Mouse (Mus musculus): ENCODE measurements around the gene Gm47955. TPM values are rescaled to one million over a fixed set of nuclear protein-coding genes. Genes with fewer than 3 reads are reported as not detected.
"Not testable (repeated sequence)": the region's sequence is repeated elsewhere in the genome, so short reads cannot be mapped to it uniquely, and the experiment has no call there.

Gm47955 gene
- polyA plus RNA-seq, 1 experiment from 2014 or later: not detected

DNA sequence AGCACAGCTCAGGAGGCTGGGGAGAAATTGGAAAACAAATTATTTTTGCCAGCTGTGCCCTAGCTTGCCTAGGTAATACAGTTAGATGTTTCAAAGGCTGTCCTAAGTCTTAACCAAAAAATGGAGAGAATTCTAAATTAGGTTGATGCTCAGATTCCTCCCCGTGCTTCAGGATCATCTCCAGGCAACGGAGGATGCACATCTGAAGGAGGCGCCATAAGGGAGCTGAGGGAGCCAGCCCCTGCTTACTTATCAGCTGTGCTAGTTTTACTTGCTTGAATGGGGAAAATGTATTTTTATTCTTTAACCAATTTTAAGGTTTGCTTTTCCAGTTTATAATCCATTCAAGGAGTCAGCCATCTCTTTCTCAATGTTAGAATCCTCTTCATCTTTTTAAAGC lies 33.9 kb downstream of the Gm47955 start:
- Histone ChIP-seq H3K9ac (no peak overlapping the region), H3K27me3 (no peaks in the 10 kb centered on the region), H3K4me2 (no peak overlapping the region), H3K4me1 (replicated peaks) (no peaks in the 10 kb centered on the region), H3K27ac (replicated peaks) (no peak overlapping the region), H3K4me3 (replicated peaks) (no peak overlapping the region), H3K9me3 (replicated peaks) (no peaks in the 10 kb centered on the region), H3K36me3 (replicated peaks) (no peaks in the 10 kb centered on the region)
- WGBS (ENCODE audit: insufficient replicate concordance): 67% methylated on average over 3 of the region's 3 CpGs
- no peak for ATAC-seq (ENCODE audit: insufficient read depth)

DNA sequence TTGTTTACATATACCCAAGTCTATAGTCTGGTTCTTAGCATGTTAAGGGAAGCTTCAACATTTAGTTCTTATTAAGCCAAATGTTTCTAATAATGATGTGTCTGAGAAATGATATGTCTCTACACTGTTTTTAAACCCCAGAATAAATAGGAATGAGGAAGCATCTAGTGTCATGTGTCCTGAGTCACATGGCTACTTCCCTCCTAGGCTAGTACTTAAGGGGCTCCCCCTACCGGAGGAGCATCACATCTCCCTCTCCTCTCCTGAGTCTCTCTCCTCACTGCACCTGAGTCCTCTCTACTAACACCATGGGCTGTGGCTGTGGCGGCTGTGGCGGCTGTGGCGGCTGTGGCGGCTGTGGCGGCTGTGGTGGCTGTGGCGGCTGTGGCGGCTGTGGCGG lies 40.2 kb downstream of the Gm47955 start, which contains the start of gene Gm47959:
TSS of gene Gm47959 (plus strand) at position 243 of the 400 bp plus-strand sequence.
- not testable (repeated sequence) for H3K27ac ChIP-seq (replicated peaks); H3K4me1 ChIP-seq (replicated peaks); H3K9me3 ChIP-seq (replicated peaks); H3K36me3 ChIP-seq (replicated peaks); ATAC-seq (ENCODE audit: insufficient read depth); H3K4me3 ChIP-seq (replicated peaks); H3K9ac ChIP-seq; H3K27me3 ChIP-seq; H3K4me2 ChIP-seq
- WGBS (ENCODE audit: insufficient replicate concordance): 86% methylated on average over 9 of the region's 9 CpGs

DNA sequence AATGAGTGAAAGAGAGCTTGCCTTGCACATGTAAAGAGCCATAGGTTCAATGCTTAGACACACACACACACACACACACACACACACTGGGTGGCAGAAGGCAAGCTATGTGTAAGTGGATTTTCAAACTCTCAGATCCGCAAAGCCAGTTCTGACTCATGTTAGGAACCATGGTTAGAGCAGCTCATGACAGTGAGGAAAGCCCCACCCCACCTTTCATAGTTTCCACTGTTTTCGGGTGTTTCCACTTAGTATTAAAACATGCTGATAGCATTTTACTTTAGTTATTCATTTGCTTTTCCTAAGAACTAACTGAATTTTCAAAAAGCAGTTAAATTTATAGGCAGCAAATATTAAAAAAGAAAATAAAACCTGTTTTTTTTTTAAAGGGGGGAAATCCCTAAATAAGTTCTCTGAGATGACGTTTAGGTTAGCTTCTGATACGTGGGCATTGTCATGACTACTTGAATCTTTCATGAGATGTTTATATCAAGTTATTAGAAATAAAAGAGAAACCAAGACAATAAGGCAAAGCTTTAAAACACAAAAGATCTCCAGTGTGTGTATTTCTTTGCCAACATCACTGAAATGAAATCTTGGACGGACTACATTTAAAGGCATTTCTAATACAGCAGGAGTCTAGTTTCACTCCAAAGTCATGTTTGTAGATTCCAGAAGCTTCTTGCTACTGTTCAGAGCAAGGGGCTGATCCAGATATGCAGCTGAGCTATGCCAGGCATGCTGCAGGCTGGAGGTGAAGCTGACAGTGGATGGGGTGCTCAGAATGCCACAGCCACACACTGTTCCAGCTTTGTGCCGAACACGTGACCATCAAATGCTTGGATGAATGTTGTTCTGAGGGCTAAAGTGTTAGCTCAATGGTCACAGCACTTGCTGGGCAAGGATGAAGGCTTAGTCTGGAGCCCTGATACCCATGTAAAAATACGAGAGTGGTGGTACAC lies 46.4 kb downstream of the Gm47955 start:
- no peaks in the 10 kb centered on the region for H3K9me3 ChIP-seq (replicated peaks)
- no peaks in the 10 kb centered on the region for H3K27me3 ChIP-seq
- no peak overlapping the region for H3K4me2 ChIP-seq
- 58% methylated on average over 8 of the region's 8 CpGs for WGBS (ENCODE audit: insufficient replicate concordance)
- no peak overlapping the region for H3K4me3 ChIP-seq (replicated peaks)
- no peaks in the 10 kb centered on the region for H3K4me1 ChIP-seq (replicated peaks)
- no peaks in the 10 kb centered on the region for H3K36me3 ChIP-seq (replicated peaks)
- no peak overlapping the region for H3K27ac ChIP-seq (replicated peaks)
- no peak for ATAC-seq (ENCODE audit: insufficient read depth)
- H3K9ac ChIP-seq: no peak overlapping the region

DNA sequence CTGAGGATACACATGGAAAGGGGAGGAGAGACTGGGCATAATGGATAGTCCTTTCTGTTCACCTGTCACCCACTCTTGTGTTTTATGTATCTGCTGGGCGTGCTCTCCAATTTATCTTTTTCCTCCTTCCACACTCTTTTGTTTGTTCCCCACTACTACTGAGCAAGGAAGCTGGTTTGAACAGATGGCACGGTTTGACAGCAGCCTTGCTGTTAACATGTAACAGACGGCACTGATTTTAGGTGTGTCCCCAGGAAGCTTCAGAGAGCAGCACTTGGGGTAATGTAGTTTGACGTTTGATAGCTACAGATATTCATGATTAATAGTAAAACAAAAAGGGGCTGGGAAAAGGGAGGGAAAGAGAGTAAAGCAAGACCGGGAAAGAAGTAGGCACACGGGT lies 47.4 kb downstream of the Gm47955 start:
- no peak overlapping the region for H3K4me3 ChIP-seq (replicated peaks)
- no peaks in the 10 kb centered on the region for H3K4me1 ChIP-seq (replicated peaks)
- no peaks in the 10 kb centered on the region for H3K36me3 ChIP-seq (replicated peaks)
- no peaks in the 10 kb centered on the region for H3K9me3 ChIP-seq (replicated peaks)
- no peak overlapping the region for H3K4me2 ChIP-seq
- no peak overlapping the region for H3K27ac ChIP-seq (replicated peaks)
- H3K9ac ChIP-seq: no peak overlapping the region
- ATAC-seq (ENCODE audit: insufficient read depth): no peak
- H3K27me3 ChIP-seq: no peaks in the 10 kb centered on the region
- 49% methylated on average over 6 of the region's 6 CpGs for WGBS (ENCODE audit: insufficient replicate concordance)

Other genes starting within 250 kb of the Gm47955 start
- gene Mff, start 235.4 kb upstream of the Gm47955 start, polyA plus RNA-seq (2015; fragmentation: Nextera tagmentation; extraction: Ambion mirVana): 153 and 171 TPM in 2 replicates
- 0.07 and 0.10 TPM in 2 replicates for gene Tm4sf20, start 191.8 kb upstream of the Gm47955 start, polyA plus RNA-seq (2015; fragmentation: Nextera tagmentation; extraction: Ambion mirVana)
- gene Gm47791, start 189.0 kb upstream of the Gm47955 start, polyA plus RNA-seq (2015; fragmentation: Nextera tagmentation; extraction: Ambion mirVana): not detected in 2 replicates
- 46.3 and 46.5 TPM in 2 replicates for gene Agfg1, start 120.8 kb upstream of the Gm47955 start, polyA plus RNA-seq (2015; fragmentation: Nextera tagmentation; extraction: Ambion mirVana)
- 0.15 and 0.29 TPM in 2 replicates for gene A030005L19Rik, start 47.0 kb upstream of the Gm47955 start, polyA plus RNA-seq (2015; fragmentation: Nextera tagmentation; extraction: Ambion mirVana)
- gene A030014E15Rik, start 35.4 kb upstream of the Gm47955 start, polyA plus RNA-seq (2015; fragmentation: Nextera tagmentation; extraction: Ambion mirVana): not detected in 2 replicates
- gene Gm6217, start 28.9 kb upstream of the Gm47955 start, polyA plus RNA-seq (2015; fragmentation: Nextera tagmentation; extraction: Ambion mirVana): not detected in 2 replicates
- not detected in 2 replicates for gene A030003K21Rik, start 16.9 kb upstream of the Gm47955 start, polyA plus RNA-seq (2015; fragmentation: Nextera tagmentation; extraction: Ambion mirVana)
- gene Gm7544, start 4.3 kb upstream of the Gm47955 start, polyA plus RNA-seq (2015; fragmentation: Nextera tagmentation; extraction: Ambion mirVana): not detected in 2 replicates
- not detected in 2 replicates for gene Gm47959, start 40.3 kb downstream of the Gm47955 start, polyA plus RNA-seq (2015; fragmentation: Nextera tagmentation; extraction: Ambion mirVana)
- 0.05 TPM in 1 of 2 replicates, not detected in the other for gene Slc19a3, start 78.2 kb downstream of the Gm47955 start, polyA plus RNA-seq (2015; fragmentation: Nextera tagmentation; extraction: Ambion mirVana)
- gene Krtap28-10, start 82.2 kb downstream of the Gm47955 start, polyA plus RNA-seq (2015; fragmentation: Nextera tagmentation; extraction: Ambion mirVana): not detected in 2 replicates
- gene Gm47969, start 84.6 kb downstream of the Gm47955 start, polyA plus RNA-seq (2015; fragmentation: Nextera tagmentation; extraction: Ambion mirVana): not detected in 2 replicates
- gene A030005K14Rik, start 99.1 kb downstream of the Gm47955 start, polyA plus RNA-seq (2015; fragmentation: Nextera tagmentation; extraction: Ambion mirVana): not detected in 2 replicates
- gene Krtap28-13, start 100.6 kb downstream of the Gm47955 start, polyA plus RNA-seq (2015; fragmentation: Nextera tagmentation; extraction: Ambion mirVana): not detected in 2 replicates
- not detected in 2 replicates for gene Ccl20, start 156.5 kb downstream of the Gm47955 start, polyA plus RNA-seq (2015; fragmentation: Nextera tagmentation; extraction: Ambion mirVana)
- gene Daw1, start 199.5 kb downstream of the Gm47955 start, polyA plus RNA-seq (2015; fragmentation: Nextera tagmentation; extraction: Ambion mirVana): not detected in 2 replicates

All from liver, embryonic 15.5 days (tissue).